Mouse (Mus musculus): Measurements from ENCODE around the gene Nudt8.
"Not testable (repeated sequence)": the region's sequence is repeated elsewhere in the genome, so short reads cannot be mapped to it uniquely, and the experiment has no call there.

The Nudt8 gene

DNA sequence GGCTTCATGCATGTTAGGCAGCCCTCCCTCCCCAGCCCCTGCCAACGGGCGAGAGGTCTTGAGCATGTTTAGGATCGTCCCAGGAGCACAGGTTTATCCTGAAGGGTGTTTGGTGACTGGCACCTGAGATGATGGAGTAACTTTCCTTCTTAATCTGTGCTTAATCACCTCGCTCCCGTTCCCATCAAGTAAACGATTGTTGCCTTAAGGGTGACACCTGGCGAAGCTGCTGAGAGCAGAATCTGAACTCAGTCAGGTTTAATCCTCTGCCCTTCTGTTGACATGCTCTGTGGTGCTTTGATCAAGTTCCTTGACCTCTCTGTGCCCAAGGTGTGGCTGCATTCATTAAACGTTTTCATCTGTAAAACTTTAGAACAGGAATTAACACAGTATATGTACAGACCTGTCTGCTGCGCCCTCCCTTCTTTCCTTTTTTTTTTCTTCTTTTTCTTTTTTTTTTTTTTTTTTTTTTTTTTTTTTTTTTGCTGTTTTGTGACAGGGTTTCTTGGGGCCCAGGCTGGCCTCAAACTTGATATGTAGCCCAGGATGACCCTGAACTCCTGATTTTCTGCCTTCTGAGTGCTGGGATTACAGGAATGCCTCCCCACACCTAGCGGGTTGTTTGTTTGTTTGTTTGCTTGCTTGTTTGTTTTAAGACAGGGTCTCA is 17.7 kb downstream of the Nudt8 start:
- no peak for DNase-seq

DNA sequence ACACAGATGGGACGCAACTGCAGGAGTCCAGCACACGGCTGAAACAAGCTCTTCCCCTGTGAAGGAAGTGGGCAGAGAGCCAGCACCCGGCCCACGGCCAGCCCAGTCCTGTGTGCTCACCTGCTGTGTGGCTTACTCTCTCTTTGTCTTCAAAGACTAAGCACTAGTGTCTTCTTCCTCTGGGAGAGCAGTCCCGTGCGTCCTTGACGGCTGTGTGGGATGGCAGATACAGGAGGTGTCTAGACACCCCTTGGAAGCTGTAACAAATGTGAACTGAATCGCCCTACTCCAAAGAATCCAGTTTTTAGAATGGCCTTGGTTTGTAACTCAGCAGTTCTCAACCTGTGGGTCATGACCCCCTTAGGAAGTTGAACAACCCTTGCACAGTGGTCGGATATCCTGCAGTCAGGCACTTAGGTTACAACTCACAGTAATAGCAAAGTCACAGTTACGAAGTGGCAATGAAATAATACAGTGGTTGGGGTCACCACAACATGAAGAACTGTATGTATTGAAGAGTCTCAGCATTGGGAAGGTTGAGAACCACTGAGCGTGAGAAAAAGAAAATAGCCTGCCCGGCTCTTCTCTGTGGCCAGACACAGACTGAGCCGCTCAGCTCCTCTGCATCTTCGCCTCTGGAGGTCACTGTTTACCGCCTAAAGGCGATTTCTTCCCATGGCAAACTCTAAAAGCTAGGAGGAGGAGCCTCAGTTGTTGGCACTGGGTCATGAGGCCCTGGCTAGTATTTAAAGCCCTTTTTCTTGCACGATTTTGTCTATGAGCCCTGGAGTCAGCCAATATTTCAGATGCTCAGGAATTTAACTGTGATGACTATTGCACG is 18.6 kb downstream of the Nudt8 start:
- peak; percentile 89 for DNase-seq

DNA sequence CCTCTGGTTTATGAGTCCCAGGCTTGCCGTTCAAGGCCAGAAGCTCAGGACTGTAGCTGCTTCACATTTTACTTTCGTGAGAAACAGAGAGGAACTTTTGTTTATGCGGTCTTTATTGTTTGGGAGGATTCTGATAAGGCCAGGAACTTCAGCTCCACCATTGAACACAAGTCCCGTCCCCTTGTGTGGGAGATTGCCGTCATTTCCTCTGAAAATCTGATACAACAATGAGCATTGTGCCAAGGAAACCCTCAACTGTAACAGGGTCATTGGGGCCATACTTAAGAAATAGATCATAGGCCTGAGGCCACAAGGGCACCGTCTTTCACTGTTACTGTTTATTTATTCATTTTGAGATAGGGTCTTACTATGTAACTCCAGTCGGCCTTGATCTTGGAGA is 22.8 kb downstream of the Nudt8 start:
- DNase-seq: no peak

DNA sequence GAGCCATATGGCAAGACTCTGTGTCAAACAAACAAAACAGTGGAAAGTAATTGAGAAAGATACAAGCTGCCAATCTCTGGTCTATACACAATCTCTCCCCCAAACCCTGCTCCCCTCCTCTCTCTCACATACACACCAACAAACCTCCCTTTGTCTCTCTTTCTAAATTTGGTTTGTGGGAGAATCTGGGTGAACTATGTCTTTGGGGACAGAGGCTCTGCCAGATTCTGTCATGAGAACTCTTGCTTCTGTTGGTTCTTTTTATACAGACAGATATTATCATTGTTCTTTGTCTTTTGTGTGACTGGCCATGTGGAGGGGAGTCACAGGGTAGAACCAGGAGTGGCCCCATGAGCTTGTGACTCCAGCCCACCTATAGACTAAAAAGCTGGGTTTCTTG is 27.2 kb downstream of the Nudt8 start:
- DNase-seq: no peak

DNA sequence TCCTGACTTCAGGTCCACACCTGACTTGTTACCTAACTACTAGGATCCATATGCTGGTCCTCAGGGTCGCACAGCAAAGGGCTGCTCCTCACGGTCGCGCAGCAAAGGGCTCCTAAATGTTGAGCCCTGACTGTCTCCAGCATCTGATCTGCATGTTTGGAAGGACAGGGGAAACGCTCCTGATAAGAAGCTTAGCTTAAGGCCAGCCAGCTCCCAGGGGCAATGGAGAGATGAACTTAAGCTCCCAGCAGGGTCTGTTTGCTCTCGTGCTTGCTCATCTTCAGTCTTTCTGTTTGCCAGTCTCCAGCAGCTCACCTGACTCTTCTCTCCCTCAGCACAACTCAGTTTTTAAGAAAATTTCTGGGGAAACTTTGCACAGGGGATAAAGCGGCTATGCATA is 32.3 kb downstream of the Nudt8 start:
- DNase-seq: peak; percentile 42

DNA sequence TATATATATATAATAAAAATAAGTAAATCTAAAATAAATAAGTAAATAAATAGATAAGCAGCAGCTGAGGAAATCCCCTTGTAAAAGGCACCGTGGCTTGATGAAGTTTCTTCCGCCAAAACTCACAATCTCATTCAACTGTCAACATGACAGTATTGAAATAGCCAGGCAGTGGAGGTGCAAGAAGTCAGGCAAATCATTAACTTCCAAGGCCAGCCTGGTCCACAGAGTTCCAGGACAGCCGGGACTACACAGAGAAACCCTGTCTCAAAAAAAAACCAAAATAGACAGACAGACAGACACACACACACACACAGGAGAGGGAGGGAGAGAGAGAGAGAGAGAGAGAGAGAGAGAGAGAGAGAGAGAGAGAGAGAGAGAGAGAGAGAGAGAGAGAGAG is 32.9 kb downstream of the Nudt8 start:
- no peak for DNase-seq

DNA sequence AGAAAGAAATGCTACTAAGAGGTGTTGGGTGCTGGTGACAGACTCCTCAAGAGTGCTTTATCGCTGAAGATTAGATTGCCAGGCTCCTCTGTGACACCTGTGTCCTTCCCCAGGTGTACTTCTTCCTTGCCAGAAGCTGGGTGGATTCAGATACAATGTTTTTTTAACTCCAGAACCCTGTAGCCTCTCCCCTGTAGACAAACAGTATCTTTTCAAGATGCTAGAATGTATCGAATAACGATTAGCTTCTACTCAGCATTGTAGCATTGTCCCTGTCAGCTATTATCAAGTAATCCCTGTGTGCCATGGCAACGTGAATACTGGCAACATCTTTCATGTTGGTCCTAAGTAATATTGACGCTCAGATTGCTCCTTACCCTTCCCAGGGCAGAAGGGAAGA is 33.4 kb downstream of the Nudt8 start:
- no peak for DNase-seq

DNA sequence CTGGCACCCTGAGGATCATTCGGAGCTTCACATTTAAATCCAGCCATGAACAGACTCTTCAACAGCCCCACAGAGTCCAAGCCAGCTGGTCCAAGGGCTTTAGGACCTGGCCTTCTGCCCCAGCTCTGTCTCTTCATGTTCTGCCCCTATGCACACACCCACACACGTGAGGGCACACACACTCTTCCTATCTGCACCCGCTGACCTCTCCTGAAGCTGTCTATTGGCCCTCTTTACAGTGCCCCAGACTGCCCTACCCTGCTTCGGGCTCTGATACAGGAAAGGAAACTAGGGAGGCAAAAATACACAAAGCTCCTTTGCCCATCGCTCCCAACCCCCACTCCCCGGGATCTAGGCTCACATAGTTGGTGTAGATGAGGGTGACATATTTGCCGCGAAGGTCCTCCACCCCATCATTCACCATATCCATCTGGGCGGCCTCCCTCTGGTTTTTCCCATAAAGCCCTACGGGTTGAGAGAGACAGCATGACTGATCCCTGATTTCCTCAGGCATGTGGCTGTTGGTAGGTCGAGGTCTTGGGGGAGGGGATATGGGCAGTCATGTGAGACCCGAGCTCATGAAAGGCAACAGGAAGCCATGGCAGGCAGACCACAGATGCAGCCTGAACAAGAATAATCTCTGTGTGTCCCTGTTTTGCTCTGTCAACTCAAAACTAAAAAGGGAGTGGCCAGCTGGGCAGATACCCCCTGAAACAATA is 36.1 kb downstream of the Nudt8 start:
- DNase-seq: peak; percentile 30

DNA sequence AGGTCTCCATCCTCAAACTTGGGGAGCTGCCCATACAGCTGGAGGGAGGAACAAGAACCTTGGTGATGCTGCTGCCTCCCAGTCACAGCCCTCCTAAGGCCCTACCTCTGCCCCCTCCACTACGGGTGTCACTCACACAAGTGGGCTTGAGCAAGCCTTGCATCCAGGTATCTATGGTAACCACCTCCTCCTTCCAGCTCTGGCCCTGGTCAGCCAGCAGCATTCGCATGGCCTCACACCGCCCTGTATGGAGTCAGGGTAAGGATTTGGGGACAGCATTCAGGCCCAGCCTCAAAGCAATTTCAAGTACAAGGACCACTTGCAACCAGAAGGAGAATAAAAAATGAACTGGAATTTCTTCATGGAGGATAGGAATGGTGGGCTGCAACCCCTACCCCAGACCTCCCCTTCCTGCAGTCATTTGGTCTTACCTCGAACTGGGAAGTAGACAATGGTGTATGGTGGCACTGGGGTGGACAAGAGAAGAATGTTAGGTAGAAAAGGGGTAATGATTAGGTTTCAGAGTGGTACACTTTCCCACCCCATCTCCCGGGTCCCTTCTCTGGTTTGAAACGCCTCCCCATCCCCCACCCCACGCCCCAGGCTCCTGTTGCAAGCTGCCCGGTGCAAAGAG is 36.9 kb downstream of the Nudt8 start:
- not testable (repeated sequence) for DNase-seq

DNA sequence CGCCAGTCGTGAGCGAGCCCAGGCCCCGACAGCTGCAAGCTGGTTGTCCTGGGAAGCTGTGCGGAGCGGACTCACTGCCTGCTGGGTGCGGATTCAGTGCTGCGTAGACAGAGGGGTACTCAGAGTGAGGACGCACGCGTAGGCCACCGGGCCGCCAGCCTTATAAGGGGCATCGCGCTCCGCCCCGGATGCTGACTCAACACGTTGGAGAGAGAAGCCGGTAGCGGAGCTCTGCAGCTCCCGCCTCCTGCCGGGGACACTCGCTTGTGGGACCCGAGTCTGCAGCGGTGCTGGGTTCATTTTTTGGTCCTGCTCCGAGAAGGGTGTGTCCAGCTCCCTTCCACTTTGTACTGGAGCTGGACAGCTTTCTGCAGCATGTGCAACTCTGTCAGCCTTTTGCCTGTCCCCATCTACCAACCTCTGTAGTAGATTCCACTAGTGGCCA is 37.4 kb downstream of the Nudt8 start, which contains the start of gene Gstp1:
Gstp1 (minus strand) TSS at position 198 of the 445 bp plus-strand sequence.
- peak; percentile 89 for DNase-seq

DNA sequence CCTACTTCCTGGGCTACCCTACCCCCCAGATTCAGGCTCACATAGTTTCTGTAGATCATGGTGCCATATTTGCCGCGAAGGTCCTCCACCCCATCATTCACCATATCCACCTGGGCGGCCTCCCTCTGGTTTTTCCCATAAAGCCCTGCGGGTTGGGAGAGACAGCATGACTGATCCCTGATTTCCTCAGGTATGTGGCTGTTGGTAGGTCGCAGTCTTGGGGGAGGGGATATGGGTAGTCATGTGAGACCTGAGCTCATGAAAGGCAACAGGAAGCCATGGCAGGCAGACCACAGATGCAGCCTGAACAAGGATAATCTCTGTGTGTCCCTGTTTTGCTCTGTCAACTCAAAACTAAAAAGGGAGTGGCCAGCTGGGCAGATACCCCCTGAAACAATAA is 40.6 kb downstream of the Nudt8 start:
- not testable (repeated sequence) for DNase-seq

DNA sequence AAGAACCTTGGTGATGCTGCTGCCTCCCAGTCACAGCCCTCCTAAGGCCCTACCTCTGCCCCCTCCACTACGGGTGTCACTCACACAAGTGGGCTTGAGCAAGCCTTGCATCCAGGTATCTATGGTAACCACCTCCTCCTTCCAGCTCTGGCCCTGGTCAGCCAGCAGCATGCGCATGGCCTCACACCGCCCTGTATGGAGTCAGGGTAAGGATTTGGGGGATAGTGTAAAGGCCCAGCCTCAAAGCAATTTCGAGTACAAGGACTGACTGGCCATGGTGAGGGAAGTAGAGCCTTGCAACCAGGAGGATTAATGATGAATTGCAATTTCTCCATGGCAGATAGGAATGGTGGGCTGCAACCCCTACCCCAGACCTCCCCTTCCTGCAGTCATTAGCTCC is 41.1 kb downstream of the Nudt8 start:
- DNase-seq: not testable (repeated sequence)

DNA sequence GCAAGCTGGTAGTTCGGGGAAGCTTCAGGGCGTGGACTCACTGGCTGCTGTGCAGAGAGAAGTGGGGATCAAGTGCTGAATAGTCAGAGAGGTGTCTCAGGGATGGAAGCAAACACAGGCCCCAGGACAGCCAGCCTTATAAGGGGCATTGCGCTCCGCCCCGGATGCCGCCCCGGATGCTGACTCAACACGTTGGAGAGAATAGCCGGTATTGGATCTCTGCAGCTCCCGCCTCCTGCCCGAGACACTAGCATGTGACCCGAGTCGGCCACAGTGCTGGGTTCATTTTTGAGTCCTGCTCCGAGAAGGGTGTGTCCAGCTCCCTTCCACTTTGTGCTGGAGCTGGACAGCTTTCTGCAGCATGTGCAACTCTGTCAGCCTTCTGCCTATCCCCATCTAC is 41.7 kb downstream of the Nudt8 start:
- no peak for DNase-seq

DNA sequence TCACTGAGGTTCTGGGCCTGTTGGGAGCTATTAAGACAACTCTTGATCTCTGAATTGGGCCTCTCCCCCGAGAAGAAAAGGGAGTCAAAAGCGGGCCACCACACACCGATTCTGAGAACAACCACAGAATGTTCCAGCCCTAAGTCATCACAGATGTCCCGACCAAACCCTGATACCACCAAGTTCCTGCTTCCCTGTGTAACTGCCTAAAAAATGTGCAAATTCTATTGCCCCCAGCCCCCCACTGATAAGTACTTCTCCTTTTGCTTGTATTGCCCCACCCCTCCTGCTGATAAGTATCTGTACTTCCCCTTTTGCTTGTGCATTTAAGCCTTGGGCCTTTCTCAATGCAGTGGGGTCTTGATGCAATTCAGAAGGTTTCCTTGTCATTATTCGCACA is 43.7 kb downstream of the Nudt8 start:
- not testable (repeated sequence) for DNase-seq

DNA sequence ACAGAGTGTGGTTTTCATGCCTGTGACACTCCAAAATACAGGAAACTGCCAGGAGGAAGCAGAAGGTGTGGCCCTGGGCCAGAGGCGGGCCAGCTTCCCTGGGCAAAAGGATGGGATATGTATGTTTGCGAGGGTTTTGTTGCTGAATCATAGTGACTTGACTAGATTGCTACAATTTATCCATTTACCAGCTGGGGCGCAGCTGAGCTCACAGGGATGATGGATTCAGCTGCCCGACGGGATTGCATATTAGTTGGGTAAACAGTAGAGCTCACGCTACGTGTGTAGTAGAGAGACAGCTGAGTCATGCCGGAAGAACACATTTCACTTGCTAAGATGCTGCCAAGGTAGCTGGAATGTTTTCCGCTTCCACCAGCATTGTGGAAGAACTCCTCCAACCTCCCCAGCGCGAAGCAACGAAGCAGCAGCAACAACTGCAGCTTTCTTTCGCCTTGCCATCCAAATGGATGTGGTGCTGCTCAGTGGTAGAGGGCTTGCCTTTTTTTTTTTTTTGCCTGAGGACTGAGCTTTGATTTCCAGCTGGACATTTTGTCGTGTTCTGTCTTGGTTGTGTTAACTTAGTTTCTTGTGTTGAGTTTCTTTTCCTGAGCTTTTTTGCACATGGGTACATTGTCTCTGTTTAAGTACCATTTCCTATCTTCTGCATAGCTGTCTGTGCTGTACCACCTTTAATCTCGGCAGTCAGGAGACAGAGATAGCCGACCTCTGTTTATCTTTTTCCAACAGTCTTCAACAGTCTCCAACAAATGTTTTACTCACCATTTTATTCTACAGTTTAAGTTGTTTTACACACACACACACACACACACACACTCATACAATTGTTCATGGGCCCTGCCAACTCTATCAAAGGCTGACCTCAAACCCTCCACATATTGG is 45.8 kb downstream of the Nudt8 start, which contains the start of gene Gstp2:
Gstp2 (minus strand) TSS at position 58 of the 900 bp plus-strand sequence.
- DNase-seq: peak; percentile 74

DNA sequence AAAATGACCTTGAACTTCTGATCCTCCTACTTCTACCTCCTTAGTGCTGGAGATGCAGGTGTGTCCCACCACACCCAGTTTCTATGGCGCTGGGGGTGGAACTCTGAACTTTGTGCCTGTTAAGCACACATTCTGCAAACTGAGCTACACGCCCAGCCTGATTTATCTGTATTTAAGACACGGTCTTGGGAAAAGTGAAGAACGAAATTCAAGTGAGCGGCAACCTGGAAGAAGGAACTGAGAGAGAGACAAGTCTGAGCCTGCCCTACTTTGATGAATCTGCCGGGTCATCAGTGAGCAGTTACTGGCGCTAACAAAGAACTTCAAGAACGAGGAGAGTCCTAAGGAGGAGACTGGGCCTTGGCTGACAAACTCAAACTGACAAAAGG is 46.5 kb downstream of the Nudt8 start:
- DNase-seq: no peak

DNA sequence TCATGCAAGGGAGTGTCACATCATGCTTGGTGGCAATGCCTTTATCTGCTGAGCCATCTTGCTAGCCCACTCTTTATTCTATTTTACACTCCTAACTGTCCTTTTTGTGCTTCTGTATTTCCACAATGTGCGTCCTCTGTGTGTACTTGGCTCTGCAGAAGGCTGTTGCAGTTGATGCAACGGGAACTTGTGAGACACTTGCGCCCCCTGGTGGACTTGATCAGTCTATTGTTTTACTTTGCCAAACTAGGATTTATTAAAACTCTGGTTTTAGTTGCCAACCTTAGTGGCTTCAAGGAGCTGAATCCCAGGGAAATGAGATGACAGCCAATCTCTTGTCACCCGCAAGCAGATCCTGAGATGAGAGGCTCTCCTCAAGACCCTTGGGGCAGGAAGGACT is 47.5 kb downstream of the Nudt8 start:
- peak; percentile 85 for DNase-seq

DNA sequence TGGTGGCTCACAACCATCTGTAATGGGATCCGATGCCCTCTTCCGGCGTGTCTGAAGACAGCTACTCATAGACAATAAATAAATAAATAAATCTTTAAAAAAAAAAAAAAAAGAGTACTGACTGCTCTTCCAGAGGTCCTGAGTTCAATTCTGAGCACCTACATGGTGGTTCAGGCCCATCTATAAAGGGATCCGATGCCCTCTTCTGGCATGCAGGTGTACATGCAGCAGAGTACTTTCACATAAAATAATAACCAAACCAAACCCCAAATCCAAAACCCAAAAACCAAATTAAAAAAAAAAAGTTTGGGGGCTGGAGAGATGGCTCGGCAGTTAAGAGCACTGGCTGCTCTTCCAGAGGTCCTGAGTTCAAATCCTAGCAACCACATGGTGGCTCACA is 48.7 kb downstream of the Nudt8 start:
- not testable (repeated sequence) for DNase-seq

DNA sequence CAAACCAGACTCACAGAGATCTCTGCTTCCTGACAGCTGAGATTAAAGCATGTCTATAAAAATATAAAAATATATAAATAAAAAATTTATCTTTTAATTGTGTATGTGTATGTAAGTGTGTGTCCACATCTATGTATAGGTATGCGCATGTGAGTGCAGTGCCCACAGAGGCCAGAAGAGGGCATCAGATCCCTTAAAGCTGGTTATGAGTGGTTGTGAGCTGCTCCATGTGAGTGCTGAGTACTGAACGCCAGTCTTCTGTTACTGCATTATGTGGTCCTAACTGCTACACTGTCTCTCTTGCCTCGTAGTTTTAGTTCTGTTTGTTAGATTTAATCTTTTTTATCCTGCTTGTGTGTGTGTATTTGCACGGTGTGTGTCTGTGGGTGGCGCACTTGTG is 50.6 kb downstream of the Nudt8 start:
- DNase-seq: no peak

Measured in retina, postnatal 1 day (tissue).